Mouse (Mus musculus) heart, postnatal 0 days (tissue): ENCODE data around the gene Kcna6.

Source experiments
- CTCF ChIP-seq: IDR thresholded peaks from 2 replicates; pipeline ENCODE4 v1.5.1; 2016; ENCODE audit warnings: antibody characterized with exemption, control low read depth, low read depth
- EP300 ChIP-seq: IDR thresholded peaks from 2 replicates; pipeline ENCODE4 v1.6.1; 2016; ENCODE audit warnings: antibody characterized with exemption, low read depth

DNA sequence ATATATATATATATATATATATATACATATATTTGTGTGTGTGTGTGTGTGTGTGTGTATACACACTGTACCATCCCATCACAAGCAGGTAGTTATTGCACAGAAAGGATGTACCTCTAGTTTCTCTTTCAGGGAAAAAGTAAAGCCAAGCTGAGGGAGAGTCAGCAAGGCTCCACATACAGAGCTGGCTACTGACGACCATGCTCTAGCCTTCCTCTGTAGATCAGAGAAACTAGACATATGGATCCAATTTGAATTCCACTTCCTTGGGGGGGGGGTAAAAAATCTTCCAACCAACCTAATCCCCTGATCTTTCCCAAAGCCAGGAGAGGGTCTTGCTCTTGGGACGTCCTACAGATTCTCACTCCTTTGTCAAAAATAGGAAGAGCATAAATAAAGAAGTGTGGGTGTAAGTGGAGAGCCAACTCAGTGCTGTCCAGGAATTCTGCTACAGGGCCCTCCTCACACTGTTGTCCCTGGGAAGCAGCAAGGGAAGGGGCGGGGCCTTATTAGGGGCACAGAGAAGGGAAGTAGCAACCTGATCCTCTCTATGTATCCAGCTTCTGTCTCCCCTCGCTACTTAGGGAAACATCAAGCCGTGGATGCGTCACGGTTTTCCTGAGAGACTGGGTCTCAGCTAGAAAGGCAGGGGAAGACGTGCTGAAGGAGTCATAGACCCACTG, 15.4 kb upstream of the Kcna6 start:
- TF ChIP-seq CTCF (no peak), EP300 (no peak)
